Mouse (Mus musculus) heart, postnatal 36 days (tissue): ENCODE data around the gene Trmt1. TPM values are rescaled to one million over a fixed set of nuclear protein-coding genes. Genes with fewer than 3 reads are reported as not detected.

Experiments
- DNase-seq, 2 experiments: peaks; one replicate each; pipeline ENCODE4 v3.0.0; 2021 to 2022
- intact Hi-C: fragments of 180-260 bp; cut with DNase I; formaldehyde crosslinking; loops from one replicate; pipeline ENCODE4 v1.15.1; 2025
- total RNA-seq, 2 experiments: library from RNA; stranded (reverse); gene quantifications; 2 replicates each; pipeline ENCODE4 v1.2.3; 2021

The Trmt1 gene
- total RNA-seq, result 10 to 100 TPM; 36.1 to 39.2 TPM

DNA sequence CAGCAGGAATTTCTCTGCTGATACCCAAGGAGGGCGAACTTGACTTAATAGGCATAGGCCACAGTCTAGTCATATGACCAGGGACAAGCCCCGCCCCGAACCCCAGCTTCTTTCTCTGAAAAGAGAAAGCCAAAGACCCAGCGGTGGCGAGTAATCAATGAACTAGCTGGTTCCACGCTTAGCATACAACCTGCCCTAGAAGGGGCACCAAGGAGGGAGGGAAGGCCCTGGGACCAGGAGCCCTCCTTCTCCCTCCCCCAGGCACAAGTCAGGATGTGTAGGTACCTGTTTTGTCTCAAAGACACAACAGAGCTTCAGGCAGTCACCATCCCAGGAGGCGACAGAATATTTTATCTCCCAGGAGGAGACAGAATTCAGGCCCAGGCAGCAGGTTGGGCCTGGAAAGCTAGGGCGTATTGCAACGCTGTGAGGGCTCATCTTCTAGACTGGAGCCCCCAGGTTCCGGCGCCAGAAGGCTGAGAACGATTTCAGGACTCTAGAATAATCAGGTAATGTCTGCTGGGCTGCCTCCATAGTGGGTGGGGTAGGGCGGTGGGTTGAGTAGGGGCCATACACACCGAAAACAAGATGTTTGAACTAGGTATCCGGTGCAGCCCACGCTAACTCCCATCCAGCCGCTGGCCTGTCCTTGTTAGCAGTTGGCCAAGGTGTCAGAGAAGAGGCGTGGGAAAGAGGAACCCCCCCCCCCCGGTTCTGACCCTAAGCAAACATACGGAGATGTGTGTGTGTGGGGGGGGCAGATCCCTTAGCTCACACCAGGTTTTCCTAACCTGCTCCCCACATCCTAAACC lies at the start of gene Trmt1:
Gene Trmt1, plus strand, starts transcription at position 117 of the 812 bp plus-strand sequence.
- intact Hi-C loops, result loop anchor here (2.0 kb wide), 2 partner anchors 22 to 48 kb away; no protein-coding TSS in a partner anchor
- peak in 1 of 2 experiments; percentile 28 for DNase-seq

DNA sequence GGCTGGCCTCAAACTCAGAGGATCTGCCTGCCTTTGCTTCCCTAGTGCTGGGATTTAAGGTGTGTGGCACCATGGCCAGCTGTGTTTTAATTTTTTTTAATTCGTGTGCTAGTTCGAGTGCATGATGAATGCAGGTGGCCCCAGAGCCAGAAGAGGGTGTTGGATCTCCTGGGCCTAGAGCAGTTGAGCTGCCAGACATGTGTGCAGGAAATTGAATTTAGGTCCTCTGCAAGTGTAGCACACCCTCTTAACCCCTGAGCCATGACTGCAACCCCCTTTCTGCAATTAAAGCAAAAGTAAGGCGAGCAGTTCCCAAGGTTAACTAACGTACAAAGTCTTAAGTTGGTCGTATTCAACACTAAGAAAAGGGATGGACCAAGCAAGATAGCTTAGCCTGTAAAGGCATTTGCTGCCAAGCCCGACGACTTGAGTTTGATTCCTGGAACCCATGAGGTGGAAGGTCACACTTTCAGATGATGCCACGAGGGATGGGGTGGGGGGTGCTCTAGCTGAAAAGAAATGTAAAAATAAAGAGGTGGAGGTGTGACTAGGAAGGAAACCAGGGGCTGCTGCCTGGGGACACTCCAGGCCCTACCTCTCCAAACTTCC lies 48.1 kb upstream of the Trmt1 start:
- intact Hi-C loops, result loop anchor here (2.0 to 5.0 kb wide), 4 partner anchors 46 to 175 kb away; partner anchors contain the start of genes Nacc1 and Trmt1
- no peak for DNase-seq

DNA sequence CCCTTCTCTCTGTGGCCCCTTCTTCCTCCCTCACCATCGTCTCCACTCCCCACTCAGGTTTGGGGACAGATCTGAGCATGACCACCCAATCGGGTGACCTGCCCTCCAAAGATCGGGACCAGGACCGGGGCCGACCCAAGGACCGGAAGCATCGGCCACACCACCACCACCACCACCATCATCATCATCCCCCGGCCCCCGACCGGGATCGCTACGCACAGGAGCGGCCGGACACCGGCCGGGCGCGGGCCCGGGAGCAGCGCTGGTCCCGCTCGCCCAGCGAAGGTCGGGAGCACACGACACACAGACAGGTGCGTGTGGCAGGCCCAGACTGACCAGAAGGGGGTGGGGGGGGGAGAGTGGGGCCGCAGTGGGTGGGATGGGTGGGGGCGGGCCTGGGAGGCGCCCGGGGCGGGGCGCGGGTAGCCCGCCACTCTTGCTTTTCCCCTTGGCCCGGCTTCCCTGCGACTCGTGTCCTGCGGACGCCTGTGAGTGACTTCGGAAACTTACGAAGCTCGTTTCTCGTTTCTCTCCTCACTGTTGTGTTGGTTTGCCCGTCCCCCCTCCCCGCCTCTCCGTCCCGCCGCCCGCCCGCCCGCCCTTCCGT lies 47.4 kb upstream of the Trmt1 start:
- DNase-seq, result peak; percentile 55 to 59
- intact Hi-C loops, result loop anchor here (2.0 to 5.0 kb wide), 4 partner anchors 46 to 174 kb away; partner anchors contain the start of genes Nacc1 and Trmt1

DNA sequence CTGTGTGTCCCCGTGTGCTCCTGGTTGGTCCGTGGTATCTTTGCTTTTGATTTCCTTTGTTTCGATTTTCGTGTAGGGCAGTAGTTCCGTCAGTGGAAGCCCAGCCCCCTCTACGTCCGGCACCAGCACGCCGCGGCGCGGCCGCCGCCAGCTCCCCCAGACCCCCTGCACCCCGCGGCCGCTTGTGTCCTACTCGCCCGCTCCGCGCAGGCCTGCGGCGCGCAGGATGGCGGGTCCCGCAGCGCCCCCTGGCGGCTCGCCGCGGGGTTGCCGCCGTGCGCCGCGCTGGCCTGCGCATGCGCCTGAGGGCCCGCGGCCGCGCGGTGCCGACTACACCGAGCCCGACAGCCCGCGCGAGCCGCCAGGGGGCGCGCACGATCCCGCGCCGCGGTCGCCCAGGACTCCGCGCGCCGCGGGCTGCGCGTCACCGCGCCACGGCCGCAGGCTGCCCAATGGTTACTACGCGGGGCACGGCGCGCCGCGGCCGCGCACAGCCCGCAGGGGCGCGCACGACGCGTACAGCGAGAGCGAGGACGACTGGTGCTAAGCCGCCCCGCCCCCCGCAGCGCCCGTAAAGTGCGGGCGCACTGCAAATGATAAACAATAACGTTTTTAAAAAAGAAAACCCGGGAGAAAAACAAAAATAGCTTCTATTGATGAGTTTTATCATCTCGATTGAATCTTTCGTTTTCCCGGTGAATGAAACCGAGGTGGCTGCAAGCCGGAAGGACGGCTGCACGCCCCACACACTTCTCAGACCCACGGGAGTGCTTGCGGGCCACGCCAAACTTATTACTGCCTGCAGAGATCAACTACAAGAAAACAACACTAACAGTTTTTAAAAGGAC lies 46.7 kb upstream of the Trmt1 start:
- intact Hi-C loops, result loop anchor here (2.0 to 5.0 kb wide), 4 partner anchors 47 to 173 kb away; partner anchors contain the start of genes Nacc1 and Trmt1
- DNase-seq, result peak; percentile 96 to 97

DNA sequence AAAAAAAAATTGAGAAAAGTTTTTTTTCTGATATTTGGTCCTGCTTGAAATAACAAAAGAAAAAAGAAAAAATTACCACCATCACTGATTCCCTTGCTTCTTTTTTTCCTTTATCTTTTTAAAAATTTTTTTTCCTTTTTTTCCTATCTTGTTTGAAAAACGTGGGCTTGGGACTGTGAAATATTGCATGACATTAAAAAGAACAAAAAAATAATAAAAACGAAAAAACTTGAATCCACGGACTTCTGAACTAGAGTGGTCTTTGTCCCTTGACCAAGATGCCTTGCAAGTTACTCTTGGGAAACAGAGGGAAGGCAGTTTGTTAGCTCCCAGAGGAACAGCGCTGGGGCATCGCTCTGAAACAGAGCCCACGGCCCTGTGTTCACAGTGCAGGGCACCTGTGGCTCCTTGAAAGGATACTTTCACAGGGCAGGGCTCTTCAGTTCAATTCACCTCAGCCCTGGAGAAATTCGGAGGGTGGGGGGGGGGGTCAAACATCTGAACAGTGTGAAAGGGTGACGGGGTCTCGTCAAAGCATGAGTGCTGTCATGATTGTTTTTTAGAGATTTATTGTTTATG lies 46.0 kb upstream of the Trmt1 start:
- intact Hi-C loops, result no loop called here
- no peak for DNase-seq

DNA sequence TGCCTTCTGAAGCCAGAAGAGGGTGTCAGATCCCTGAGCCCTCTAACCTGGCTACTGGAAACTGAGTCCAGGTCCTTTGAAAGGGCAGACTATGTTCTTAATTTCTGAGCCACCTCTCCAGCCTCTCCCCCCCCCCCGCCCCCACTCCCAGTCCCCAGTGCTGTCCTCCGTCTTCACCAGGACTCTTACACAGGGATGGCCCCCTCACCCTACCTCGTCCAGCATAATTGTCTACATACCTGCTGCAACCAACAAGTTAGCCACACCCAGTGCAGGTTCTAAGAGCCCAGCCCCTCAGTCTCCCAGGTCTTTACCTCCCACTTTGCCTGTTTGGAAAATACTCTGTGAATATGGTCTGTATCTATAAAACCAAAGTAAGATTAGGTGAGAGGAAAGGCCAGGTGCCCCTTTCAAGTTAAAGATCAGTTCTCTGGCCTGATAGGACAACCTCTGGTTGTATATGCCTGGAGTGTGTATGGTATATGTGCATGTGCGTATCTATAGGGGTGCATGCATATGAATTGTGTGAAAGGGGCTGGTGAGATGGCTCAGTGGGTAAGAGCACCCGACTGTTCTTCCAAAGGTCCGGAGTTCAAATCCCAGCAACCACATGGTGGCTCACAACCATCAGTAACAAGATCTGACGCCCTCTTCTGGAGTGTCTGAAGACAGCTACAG lies 45.4 kb upstream of the Trmt1 start:
- intact Hi-C loops, result loop anchor here (1.0 kb wide), 1 partner anchor 16 kb away; no protein-coding TSS in a partner anchor
- no peak for DNase-seq

DNA sequence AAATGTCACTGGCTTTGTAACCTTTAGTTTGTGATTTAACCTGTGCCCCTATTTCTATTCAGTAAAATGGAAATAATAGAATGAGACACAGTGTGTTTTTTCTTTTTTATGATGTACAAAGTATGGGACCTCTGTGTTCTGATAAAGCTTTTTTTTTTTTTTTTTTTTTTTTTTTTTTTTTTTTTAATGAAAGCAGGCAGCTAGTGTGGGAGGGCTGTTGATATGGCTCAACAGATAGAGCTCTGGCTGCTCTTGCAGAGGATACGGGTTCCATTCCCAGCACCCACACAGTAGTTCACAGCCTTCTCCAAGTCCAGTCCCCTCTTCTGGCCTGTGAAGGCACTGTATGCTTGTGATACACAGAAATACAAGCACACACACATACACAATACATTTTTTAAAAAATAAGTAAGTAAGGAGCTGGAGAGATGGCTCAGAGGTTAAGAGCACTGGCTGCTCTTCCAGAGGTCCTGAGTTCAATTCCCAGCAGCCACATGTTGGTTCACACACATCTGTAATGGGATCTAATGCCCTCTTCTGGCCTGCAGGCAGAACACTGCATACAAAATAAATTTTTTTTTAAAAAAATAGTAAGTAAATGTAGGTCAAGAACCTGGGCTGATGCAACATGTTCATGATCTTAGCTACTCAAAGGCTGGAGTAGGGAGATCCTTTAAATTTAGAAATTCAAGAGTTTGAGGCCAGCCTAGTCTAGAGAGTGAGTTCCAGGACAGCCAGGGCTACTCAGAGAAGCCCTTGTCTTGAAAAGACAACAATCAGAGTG lies 44.3 kb upstream of the Trmt1 start:
- DNase-seq, result no peak
- intact Hi-C loops, result loop anchor here (1.0 kb wide), 1 partner anchor 15 kb away; no protein-coding TSS in a partner anchor

DNA sequence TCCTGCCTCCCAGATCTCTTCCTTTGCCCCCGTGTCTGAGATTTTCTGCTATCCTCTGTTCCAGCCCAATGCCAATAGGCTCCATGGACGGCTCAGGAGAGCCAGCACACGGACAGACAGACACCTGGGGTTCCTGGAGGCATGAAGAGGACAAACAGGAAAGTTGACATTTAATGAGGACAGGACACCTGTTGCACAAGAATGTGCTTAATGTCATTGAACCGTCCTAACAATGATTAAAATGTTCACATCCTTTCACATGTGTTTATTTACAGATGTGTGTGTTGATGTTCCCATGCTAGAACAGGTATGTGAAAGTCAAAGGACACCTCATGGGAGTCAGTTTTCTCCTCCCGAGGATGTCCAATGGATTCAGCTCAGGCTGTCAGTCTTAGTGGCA lies 43.1 kb upstream of the Trmt1 start:
- intact Hi-C loops, result no loop called here
- no peak for DNase-seq

DNA sequence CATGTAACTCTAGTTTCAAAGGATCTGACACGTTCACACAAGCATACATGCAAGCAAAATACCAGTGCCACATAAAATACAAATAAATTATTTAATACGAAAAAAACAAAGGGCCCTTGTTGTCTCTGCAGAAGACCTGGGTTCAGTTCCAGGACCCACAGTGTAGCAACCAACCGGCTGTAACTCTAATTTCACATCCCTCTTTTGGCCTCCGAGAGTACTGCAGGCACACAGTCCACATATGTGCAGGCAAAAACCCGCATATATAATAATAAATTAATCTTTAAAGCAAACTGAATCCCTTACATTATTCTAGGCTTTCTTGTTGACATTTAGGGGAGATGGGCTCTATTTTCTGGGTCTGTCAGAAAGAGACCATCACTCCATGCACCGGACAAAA lies 39.3 kb upstream of the Trmt1 start:
- intact Hi-C loops, result no loop called here
- DNase-seq, result no peak

DNA sequence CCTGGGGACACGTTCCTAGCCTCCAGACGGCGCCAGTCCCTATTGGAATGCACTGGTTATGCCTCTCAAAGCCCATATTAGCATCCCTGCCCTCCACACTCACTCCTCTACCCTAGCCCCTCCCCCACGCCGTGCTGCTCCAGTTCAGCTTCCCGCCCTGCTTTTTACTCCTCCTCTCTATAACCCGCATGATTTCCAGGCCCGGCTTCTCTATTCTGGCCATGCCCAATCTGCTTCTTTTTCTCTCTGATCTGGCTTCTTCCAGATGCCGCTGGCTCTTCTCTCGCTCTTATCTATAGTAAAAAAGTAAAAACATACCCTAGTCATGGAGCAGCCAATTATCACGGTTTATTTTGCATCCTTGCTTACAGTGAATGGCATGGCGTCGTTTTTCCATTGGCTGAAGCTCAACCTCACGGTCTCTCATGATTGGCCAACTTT lies 38.6 kb upstream of the Trmt1 start:
- intact Hi-C loops, result no loop called here
- no peak for DNase-seq

DNA sequence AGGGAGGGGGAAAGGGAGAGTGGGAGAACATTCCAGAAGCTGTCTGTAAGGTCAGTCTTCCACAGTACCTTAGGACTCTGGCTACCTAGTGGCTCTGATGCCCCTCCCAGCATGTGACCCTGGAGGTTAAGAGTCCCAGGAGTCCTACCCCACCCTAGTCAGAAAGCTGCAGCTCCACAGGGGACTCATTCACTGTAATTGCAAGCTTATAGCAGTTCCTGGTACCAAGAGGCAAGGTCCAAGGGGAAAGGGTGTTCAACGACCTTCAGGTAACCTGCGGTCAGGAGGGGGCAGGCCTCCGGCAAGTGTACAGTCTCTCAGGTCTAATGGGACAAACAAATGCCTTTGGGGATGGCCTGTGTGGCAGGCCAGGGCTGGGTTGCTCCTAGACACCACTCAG lies 35.9 kb upstream of the Trmt1 start:
- intact Hi-C loops, result no loop called here
- no peak for DNase-seq

DNA sequence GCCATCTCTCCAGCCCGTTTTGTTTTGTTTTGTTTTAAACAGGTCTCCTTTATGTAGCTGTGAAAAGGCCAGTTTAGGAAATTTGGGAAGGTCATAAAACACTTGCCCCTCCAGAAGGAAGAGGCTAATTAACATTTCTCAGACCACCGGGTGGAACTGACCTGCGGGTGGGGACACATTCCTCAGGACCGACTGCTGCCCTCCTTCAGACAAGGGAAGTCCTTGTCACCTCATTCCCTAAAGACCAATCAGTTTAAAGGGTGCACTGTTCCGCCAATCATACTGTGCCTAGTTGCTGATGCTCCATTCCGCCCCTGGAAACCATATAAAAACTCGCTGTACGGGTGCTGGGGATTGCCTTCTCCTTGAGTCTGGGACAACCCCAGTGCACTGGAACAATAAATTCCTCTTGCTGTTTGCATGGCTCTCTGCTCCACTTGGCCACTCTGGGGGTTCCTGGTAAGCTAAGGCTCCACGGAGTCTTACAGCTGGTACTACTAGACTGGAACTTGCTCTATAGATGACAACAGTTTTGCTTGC lies 32.9 kb upstream of the Trmt1 start:
- DNase-seq, result no peak
- intact Hi-C loops, result no loop called here

DNA sequence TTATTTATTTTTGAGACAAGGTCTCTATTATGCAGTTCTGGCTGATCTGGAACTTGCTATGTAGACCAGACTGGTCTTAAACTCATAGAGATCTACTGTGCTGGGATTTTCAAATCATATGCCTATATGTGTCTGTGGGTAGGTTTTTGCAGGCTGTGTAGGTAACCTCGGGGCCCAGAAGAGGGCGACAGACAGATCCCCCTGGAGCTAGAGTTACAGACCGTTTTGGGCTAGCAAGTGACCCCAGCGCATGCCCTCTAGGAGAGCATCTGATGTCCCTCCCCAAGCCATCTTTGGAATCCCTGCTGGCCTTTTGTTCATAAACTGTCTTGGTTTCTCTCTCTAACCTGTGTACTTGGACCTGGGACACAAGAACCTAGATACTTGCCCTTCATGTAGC lies 31.5 kb upstream of the Trmt1 start:
- DNase-seq, result no peak
- intact Hi-C loops, result no loop called here

DNA sequence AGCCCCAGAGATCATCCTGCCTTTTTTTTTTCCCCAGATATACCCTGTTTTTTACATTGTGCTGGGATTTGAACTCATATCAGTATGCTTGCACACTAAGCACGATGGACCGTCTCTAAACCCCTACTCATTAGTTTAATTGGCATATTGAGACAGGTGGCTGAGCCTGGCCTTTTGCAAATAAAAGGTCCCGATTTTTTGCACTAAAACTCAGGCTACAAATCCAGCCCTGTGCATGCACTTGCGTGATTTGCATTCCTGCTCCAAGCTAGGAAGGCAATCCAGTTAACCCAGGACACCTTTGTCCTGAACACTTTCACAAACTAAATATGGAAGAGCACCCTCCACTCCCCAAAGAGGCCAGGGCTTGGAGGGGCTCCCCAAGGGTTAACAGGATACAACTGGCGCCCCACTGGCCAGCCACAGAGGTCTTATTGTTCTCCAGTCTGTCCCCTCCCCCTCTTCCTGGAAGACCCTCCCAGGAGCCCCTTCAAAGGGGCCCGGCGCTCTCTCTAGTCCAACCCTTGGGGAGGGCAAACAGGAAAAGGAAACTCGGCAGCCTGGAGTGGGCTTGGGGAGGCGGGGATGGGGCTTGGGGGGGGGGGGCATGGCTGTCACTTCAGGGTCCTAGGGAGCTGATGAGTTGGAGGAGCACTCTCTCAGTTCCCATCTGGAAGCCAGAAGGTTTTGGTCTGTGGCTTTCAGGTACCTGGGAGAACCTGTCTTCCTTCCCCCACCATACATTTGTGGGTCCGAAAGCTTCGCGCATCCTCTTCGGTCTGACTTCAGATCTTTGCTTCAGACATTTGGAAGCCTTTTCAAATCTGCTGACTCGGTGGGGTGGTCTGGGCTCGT lies 30.5 kb upstream of the Trmt1 start:
- intact Hi-C loops, result loop anchor here (1.0 kb wide), 1 partner anchor 14 kb away; no protein-coding TSS in a partner anchor
- no peak for DNase-seq

DNA sequence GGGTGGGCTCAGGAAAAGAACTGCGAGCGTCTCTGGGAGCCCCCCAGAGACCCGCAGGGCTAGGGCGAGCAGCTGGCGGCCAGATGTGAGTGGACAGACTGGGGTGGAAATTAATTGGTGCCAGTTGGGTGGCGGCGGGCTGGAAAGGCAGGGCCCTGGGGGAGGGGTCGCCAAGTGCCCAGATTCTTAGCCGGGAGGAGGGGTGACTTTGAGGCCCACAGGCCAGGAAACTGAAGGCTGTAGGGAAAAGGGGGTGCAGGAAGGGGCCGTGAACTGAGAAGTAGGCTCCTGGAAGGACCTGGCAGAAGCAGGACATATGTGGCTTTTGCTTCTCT lies 29.9 kb upstream of the Trmt1 start:
- peak in 1 of 2 experiments; percentile 35 for DNase-seq
- intact Hi-C loops, result loop anchor here (1.0 kb wide), 1 partner anchor 15 kb away; no protein-coding TSS in a partner anchor

DNA sequence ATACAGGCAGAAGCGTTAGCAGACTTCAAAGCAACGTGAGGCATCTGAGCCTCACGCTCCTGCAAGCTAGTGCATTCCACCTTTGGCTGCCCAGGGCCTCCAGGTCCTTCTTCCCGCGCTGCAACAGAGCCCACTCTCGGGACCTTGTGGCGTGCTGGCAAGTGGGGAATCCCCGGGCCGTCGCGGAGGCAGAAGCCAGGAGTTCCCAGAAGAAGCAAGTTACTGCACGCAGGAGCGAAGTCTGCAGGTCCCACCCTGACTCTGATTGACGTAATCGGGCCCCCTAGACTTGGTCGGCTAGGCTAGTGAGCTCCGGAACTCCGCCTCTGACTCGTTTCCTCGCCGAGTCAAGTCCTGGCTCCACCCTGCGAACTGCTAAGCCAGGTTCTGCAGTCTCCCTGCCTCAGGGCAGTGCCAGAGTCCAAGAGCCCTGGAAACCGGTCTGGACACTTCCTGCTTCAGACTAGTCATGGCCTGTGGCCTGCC lies 29.4 kb upstream of the Trmt1 start:
- intact Hi-C loops, result loop anchor here (1.0 kb wide), 1 partner anchor 15 kb away; no protein-coding TSS in a partner anchor
- DNase-seq, result peak; percentile 77 to 78

DNA sequence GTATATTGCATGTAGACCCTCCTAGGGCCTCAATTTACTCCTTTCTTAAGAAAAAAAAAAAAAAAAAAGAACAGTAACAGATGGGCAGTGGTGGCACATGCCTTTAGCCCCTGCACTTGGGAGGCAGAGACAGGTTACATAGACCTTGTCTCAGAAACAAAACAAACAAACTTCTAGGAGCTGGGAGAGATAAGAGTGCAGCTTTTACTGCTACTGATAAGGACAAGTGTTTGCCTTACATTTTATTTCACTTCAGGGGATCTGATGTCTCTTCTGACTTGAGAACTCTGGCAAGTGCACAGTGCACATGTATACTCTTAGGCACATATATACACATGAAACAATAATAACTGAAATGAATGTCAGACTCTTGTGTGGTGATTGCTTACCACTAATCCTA lies 28.9 kb upstream of the Trmt1 start:
- DNase-seq, result no peak
- intact Hi-C loops, result no loop called here
